Mouse (Mus musculus) CH12.LX (cell line): ENCODE measurements around the gene Mdp1. TPM values are rescaled to one million over a fixed set of nuclear protein-coding genes. Genes with fewer than 3 reads are reported as not detected.
A peak's percentile ranks its signal among the peaks of the same experiment; 100 is the strongest.

Experiments
- DNase-seq: peaks from one replicate; pipeline ENCODE4 v3.0.0-alpha.2; 2013; ENCODE audit errors: extremely low read depth
- H3K27ac ChIP-seq: 2 replicates; pipeline ENCODE4 v1.5.1; 2012; ENCODE audit warnings: low read depth, mild to moderate bottlenecking, control low read depth, moderate library complexity; ENCODE audit not compliant: insufficient read depth
- H3K27me3 ChIP-seq: replicated peaks from 2 replicates; pipeline ENCODE3; 2012; ENCODE audit warnings: inconsistent platforms
- H3K36me3 ChIP-seq, 2 experiments: replicated peaks in 1 of 2; 2 replicates each; pipeline versions ENCODE3 to v1.6.1; 2012; ENCODE audit warnings: inconsistent platforms in 1 of 2, low read length in 1 of 2, mild to moderate bottlenecking in 1 of 2, mixed read lengths in 1 of 2, moderate library complexity in 1 of 2; ENCODE audit not compliant: control insufficient read depth in 1 of 2, insufficient read depth in 1 of 2
- H3K4me1 ChIP-seq, 2 experiments: 2 replicates each; pipeline ENCODE4 v1.6.1; 2012; ENCODE audit warnings: inconsistent platforms in 1 of 2, moderate library complexity in 1 of 2; ENCODE audit not compliant: insufficient read depth in 2 of 2, control insufficient read depth in 1 of 2
- H3K4me2 ChIP-seq: 2 replicates; pipeline ENCODE4 v1.6.1; 2012; ENCODE audit warnings: low read depth, mild to moderate bottlenecking, control low read depth; ENCODE audit not compliant: poor library complexity, insufficient read depth, severe bottlenecking
- H3K4me3 ChIP-seq, 3 experiments: fragments of 150-350 bp in 1 of 3; sonication (generic) in 1 of 3; replicated peaks in 1 of 3; 2 replicates each; pipeline versions ENCODE3 to v1.5.1; 2011 to 2012; ENCODE audit warnings: low read depth in 2 of 3, low read length in 2 of 3, mild to moderate bottlenecking in 2 of 3, moderate library complexity in 2 of 3, control low read depth in 1 of 3, improper control_type of control experiment in 1 of 3, inconsistent platforms in 1 of 3, mixed read lengths in 1 of 3; ENCODE audit not compliant: poor library complexity in 1 of 3
- H3K79me2 ChIP-seq: replicated peaks from 2 replicates; pipeline ENCODE4 v1.6.1; 2012; ENCODE audit warnings: mild to moderate bottlenecking, moderate library complexity; ENCODE audit not compliant: control insufficient read depth, poor library complexity, insufficient read depth, severe bottlenecking; ENCODE audit errors: extremely low read depth
- H3K9ac ChIP-seq: 2 replicates; pipeline ENCODE4 v1.6.1; 2012; ENCODE audit warnings: low read depth, mild to moderate bottlenecking, control low read depth, moderate library complexity; ENCODE audit not compliant: insufficient read depth
- H3K9me3 ChIP-seq: replicated peaks from 2 replicates; pipeline ENCODE3; 2012; ENCODE audit warnings: low read length, inconsistent platforms, mixed read lengths
- JUN ChIP-seq: IDR thresholded peaks from 2 replicates; pipeline ENCODE4 v1.6.1; 2011; ENCODE audit warnings: low read depth, mild to moderate bottlenecking, low read length, improper control_type of control experiment, moderate library complexity; ENCODE audit not compliant: insufficient read depth
- JUND ChIP-seq: conservative IDR thresholded peaks from 2 replicates; pipeline ENCODE4 v1.6.1; 2011; ENCODE audit warnings: low read depth, low read length, improper control_type of control experiment
- MAX ChIP-seq: IDR thresholded peaks from 2 replicates; pipeline ENCODE4 v1.6.1; 2011; ENCODE audit warnings: low read length, improper control_type of control experiment
- MXI1 ChIP-seq: IDR thresholded peaks from 2 replicates; pipeline ENCODE4 v1.6.1; 2011; ENCODE audit warnings: mild to moderate bottlenecking, low read depth, low read length, improper control_type of control experiment
- MYC ChIP-seq: IDR thresholded peaks from 2 replicates; pipeline ENCODE4 v1.6.1; 2011; ENCODE audit warnings: low read depth, mild to moderate bottlenecking, improper control_type of control experiment, low read length
- NELFE ChIP-seq: IDR thresholded peaks from 2 replicates; pipeline ENCODE4 v1.6.1; 2011; ENCODE audit warnings: low read depth, low read length, improper control_type of control experiment
- NRF1 ChIP-seq: IDR thresholded peaks from 2 replicates; pipeline ENCODE4 v1.6.1; 2014; ENCODE audit warnings: low read depth, mild to moderate bottlenecking, inconsistent platforms, low read length, improper control_type of control experiment, moderate library complexity
- PAX5 ChIP-seq: IDR thresholded peaks from 2 replicates; pipeline ENCODE4 v1.6.1; 2012; ENCODE audit warnings: low read length, inconsistent platforms, mixed read lengths
- RCOR1 ChIP-seq: conservative IDR thresholded peaks from 2 replicates; pipeline ENCODE4 v1.6.1; 2012; ENCODE audit warnings: low read depth, mild to moderate bottlenecking, inconsistent platforms, low read length, improper control_type of control experiment
- SIN3A ChIP-seq: IDR thresholded peaks from 2 replicates; pipeline ENCODE4 v1.6.1; 2012; ENCODE audit warnings: low read length, improper control_type of control experiment, inconsistent platforms
- SMC3 ChIP-seq: IDR thresholded peaks from 2 replicates; pipeline ENCODE4 v1.6.1; 2011; ENCODE audit warnings: low read depth, low read length, improper control_type of control experiment
- TCF12 ChIP-seq: IDR thresholded peaks from 2 replicates; pipeline ENCODE4 v1.6.1; 2014; ENCODE audit warnings: low read depth, mild to moderate bottlenecking, inconsistent platforms, low read length, improper control_type of control experiment
- UBTF ChIP-seq: IDR thresholded peaks from 2 replicates; pipeline ENCODE4 v1.6.1; 2012; ENCODE audit warnings: low read depth, mild to moderate bottlenecking, inconsistent platforms, low read length, improper control_type of control experiment, moderate library complexity
- USF1 ChIP-seq: IDR thresholded peaks from 2 replicates; pipeline ENCODE4 v1.6.1; 2014; ENCODE audit warnings: low read depth, mild to moderate bottlenecking, inconsistent platforms, low read length, improper control_type of control experiment
- ZC3H11A ChIP-seq: IDR thresholded peaks from 2 replicates; pipeline ENCODE4 v1.6.1; 2012; ENCODE audit warnings: low read depth, mild to moderate bottlenecking, inconsistent platforms, low read length, improper control_type of control experiment
- ZMIZ1 ChIP-seq: IDR thresholded peaks from 2 replicates; pipeline ENCODE4 v1.6.1; 2012; ENCODE audit warnings: low read depth, mild to moderate bottlenecking, inconsistent platforms, low read length, improper control_type of control experiment
- ZNF384 ChIP-seq: IDR thresholded peaks from 2 replicates; pipeline ENCODE4 v1.6.1; 2012; ENCODE audit warnings: low read depth, low read length, improper control_type of control experiment, inconsistent platforms
- dilution Hi-C: fragments of 300-500 bp; cut with MboI; formaldehyde crosslinking; loops from 2 replicates; pipeline ENCODE4 v1.14.3; 2020; ENCODE audit warnings: low sequenced_read_pairs; ENCODE audit not compliant: extremely low pct_unique_long_range_greater_than_20kb, extremely low pct_ligation_motif_present
- in situ Hi-C: fragments of 300-500 bp; cut with MboI; formaldehyde crosslinking; loops from 3 replicates; pipeline ENCODE4 v1.14.3; 2019; ENCODE audit warnings: low sequenced_read_pairs, low pct_ligation_motif_present, low pct_unique_long_range_greater_than_20kb, mixed read lengths
- polyA plus RNA-seq: library from polyadenylated mRNA; unstranded; fragments of >175 nt; gene quantifications from 2 replicates; pipeline ENCODE4 v1.2.1, GENCODE M21; 2012; ENCODE audit warnings: low read depth; ENCODE audit not compliant: insufficient read length
- total RNA-seq, 2 experiments: library from RNA; depleted of rRNA; stranded (reverse); fragments of 300-350 nt in 1 of 2; fragments of >200 nt in 1 of 2; gene quantifications; 2 replicates each; pipeline ENCODE4 v1.2.3; 2012 to 2014

The Mdp1 gene
- total and polyA plus RNA-seq, 3 experiments = 23.4 to 30.9 (median 25.6) TPM

DNA sequence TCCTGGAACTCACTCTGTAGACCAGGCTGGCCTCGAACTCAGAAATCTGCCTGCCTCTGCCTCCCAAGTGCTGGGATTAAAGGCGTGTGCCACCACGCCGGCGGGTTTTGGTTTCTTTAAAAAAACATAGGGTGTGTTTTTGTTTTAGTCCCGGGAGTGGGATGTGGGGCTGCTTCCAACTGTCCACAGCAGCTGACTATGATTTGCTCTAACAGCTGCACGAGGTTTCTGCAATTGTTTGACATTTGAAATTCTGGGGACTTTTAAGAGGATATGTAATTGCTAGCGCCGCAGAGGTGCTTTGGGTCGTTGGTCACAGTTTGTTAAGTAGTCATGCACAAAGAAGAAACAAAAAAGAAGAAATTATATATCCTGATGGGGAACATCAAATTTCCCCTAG is 29.1 kb upstream of the Mdp1 start:
- H3K27ac ChIP-seq = no peak overlapping the region
- in situ Hi-C loops (no loop called here), dilution Hi-C loops (no loop called here)
- no peak for TF ChIP-seq ZC3H11A
- TF ChIP-seq ZNF384 = no peak
- no peak for TF ChIP-seq RCOR1
- TF ChIP-seq SIN3A = no peak
- TF ChIP-seq SMC3 = no peak
- no peak for TF ChIP-seq JUN
- TF ChIP-seq NELFE = no peak
- TF ChIP-seq MXI1 = no peak
- H3K4me2 ChIP-seq = no peak overlapping the region
- H3K9ac ChIP-seq = no peak overlapping the region
- peaks cover 6% of the 10 kb centered on the region for H3K9me3 ChIP-seq
- H3K79me2 ChIP-seq = no peaks in the 10 kb centered on the region
- H3K27me3 ChIP-seq = no peaks in the 10 kb centered on the region
- no peaks in the 10 kb centered on the region for H3K36me3 ChIP-seq
- DNase-seq = no peak
- no peak overlapping the region for H3K4me3 ChIP-seq
- H3K4me1 ChIP-seq = peaks cover 0 to 5% of the 10 kb centered on the region in 2 experiments; a peak in 1 of 4 replicates

DNA sequence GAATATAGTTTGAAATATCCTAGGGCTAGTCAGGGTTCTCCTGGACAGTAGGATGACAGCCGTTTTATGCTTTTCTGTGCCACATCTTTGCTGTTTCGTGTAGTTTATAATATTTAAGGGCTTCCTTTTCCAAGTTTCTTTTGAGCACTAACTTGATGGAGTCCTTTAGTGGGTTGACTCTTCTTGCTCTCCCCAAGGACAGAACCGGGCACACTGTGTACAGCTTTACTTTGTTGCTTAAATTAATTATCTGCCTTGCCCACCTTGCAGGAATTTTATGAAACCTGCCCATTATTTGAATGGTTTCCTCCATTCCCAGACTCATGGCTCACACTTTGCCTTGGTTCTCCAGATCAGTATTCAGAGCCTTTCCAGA is 21.8 kb upstream of the Mdp1 start:
- Histone ChIP-seq H3K4me1 (peaks cover 5 to 45% of the 10 kb centered on the region in 2 experiments), H3K36me3 (peaks cover 29 to 35% of the 10 kb centered on the region in 2 experiments), H3K79me2 (no peaks in the 10 kb centered on the region), H3K4me2 (peak overlapping the region; percentile 95), H3K4me3 (peak overlapping the region; percentile 77 to 85 (median 79)), H3K27me3 (no peaks in the 10 kb centered on the region), H3K9ac (peak overlapping the region; percentile 34; the same call in 1 of the 2 replicates), H3K27ac (no peak overlapping the region), H3K9me3 (no peaks in the 10 kb centered on the region)
- dilution Hi-C loops (no loop called here), in situ Hi-C loops (loop anchor here (5.0 kb wide), 1 partner anchor 70 kb away; no protein-coding TSS in a partner anchor)
- TF ChIP-seq JUN (no peak), UBTF (no peak), TCF12 (no peak), MAX (no peak), MYC (no peak), PAX5 (no peak), JUND (no peak), ZNF384 (no peak), RCOR1 (no peak), NRF1 (no peak), USF1 (no peak), ZMIZ1 (no peak)
- no peak for DNase-seq
